Mouse (Mus musculus): Measurements from ENCODE around the gene Hils1.

DNA sequence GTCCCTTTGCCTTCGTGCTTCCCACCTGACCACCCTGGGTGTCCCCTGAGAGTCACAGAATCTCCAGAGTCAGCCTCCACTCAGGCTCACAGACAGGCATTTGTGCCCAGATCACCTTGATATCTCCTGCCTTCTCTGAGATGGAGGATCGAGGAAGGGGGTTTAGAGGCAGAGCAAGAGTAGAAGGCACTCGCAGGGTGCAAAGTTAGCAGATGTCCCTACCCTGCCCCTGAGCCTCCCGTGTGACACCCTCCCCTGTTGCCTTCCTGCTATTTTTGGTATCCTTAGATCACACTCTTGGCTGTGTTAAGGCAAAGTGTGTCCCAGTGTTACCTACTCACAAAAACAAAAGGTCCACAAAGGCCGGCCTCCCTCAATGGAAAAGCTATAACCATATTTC lies 8.8 kb downstream of the Hils1 start, which contains the start of gene Sgca:
- TF ChIP-seq POLR2A (IDR thresholded peaks at IDR 0.05; ENCODE audit: low read depth, low read length), result no peak
- no peak for TF ChIP-seq CTCF (IDR thresholded peaks at IDR 0.05; ENCODE audit: extremely low read depth, insufficient read length, insufficient replicate concordance, low read depth, low read length)

Measured in small intestine, adult 2 months (tissue).